Mouse (Mus musculus) cerebellum, adult 8-10 months (tissue): Measurements from ENCODE around the gene Smpdl3a.

Experiments
- DNase-seq: peaks from one replicate; pipeline ENCODE4 v3.0.0; 2022

Smpdl3a gene

GRCm38 (mm10) chr10:57822473-57822872 lies 28.3 kb downstream of the Smpdl3a start:
- DNase-seq = peak; percentile 3

- DNase-seq = no peak
These were observed 34.5 kb downstream of the Smpdl3a start for GRCm38 (mm10) chr10:57828649-57829048.

DNA sequence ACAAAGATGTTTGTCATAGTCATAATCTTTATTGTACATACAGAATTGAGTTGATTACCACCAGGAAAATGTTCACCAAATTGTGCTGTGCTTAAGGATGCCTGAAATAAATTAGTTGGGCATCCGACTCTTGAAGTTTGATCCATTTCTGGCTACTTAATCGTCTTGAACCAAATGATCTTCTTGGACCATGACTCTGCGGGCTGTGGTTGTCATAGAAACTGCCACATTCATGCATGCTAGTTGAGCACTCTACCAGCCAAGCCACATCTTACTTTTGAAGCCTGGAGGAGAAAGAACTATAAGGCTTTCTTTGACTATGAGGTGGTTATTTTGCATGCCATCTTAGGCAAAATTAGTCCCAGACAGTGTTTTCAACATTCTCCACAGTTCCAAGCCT lies 35.5 kb downstream of the Smpdl3a start:
- DNase-seq = no peak

GRCm38 (mm10) chr10:57835094-57835493 lies 41.0 kb downstream of the Smpdl3a start:
- DNase-seq = no peak

DNA sequence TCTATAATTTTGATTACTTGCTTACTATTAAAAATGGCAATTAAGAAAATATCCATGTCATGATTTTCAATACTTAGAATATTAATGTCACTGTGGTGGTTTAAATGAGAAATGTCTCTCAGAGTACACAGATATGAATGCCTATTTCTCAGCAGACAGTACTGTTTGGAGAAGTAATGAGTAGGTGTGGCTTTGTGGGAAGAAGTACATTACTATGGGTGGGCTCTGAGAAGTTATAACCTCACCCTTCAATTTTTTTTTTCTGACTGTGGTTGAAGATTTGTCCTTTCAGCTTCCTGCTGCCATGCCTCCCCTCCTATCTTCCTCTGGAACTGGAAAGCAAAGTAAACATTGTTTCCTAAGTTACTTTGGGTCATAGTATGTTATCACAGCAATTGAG lies 41.8 kb downstream of the Smpdl3a start:
- no peak for DNase-seq

- DNase-seq = peak; percentile 44
These were observed 47.7 kb downstream of the Smpdl3a start for GRCm38 (mm10) chr10:57841638-57842509.

- DNase-seq = peak; percentile 8
These were observed 54.0 kb downstream of the Smpdl3a start for GRCm38 (mm10) chr10:57847916-57848682.
